Mouse (Mus musculus) ES-Bruce4 (cell line): ENCODE measurements around the gene Grip1.

Experiments
- CTCF ChIP-seq: IDR thresholded peaks from one replicate; pipeline ENCODE4 v1.8.1; 2011; ENCODE audit warnings: low read depth, low read length
- EP300 ChIP-seq: IDR thresholded peaks from 2 replicates; pipeline ENCODE4 v1.6.1; 2011; ENCODE audit warnings: low read depth, low read length; ENCODE audit not compliant: insufficient read depth
- POLR2A ChIP-seq: IDR thresholded peaks from one replicate; pipeline ENCODE4 v1.8.1; 2011; ENCODE audit warnings: low read length; ENCODE audit not compliant: insufficient read depth

GRCm38 (mm10) chr10:119845705-119846410 is 392.2 kb downstream of the Grip1 start:
- TF ChIP-seq CTCF (no peak), EP300 (no peak), POLR2A (no peak)
